Mouse (Mus musculus) c-Kit-positive CD71-negative TER-119-negative erythroid progenitor cells, embryonic 14.5 days (primary cell): ENCODE measurements around the gene Ntf3.

Experiments used
- DNase-seq: peaks from one replicate; pipeline ENCODE4 v3.0.0-alpha.2; 2013; ENCODE audit warnings: low read depth

Ntf3 gene

GRCm38 (mm10) chr6:126106051-126106797, 60.5 kb downstream of the Ntf3 start:
- DNase-seq: no peak

GRCm38 (mm10) chr6:126105083-126105740, 61.5 kb downstream of the Ntf3 start:
- no peak for DNase-seq

GRCm38 (mm10) chr6:126102571-126102970, 64.1 kb downstream of the Ntf3 start:
- DNase-seq: no peak

- no peak for DNase-seq
Measured at GRCm38 (mm10) chr6:126102007-126102406, 64.7 kb downstream of the Ntf3 start.

GRCm38 (mm10) chr6:126100579-126100978, 66.1 kb downstream of the Ntf3 start:
- no peak for DNase-seq

GRCm38 (mm10) chr6:126097471-126097870, 69.2 kb downstream of the Ntf3 start:
- DNase-seq: no peak

GRCm38 (mm10) chr6:126096085-126096484, 70.6 kb downstream of the Ntf3 start:
- DNase-seq: no peak

- DNase-seq: no peak
Measured at GRCm38 (mm10) chr6:126095041-126095440, 71.7 kb downstream of the Ntf3 start.

- DNase-seq: no peak
Measured at GRCm38 (mm10) chr6:126092026-126092425, 74.7 kb downstream of the Ntf3 start.

- DNase-seq: no peak
Measured at GRCm38 (mm10) chr6:126090063-126090462, 76.6 kb downstream of the Ntf3 start.

GRCm38 (mm10) chr6:126088489-126089265, 78.0 kb downstream of the Ntf3 start:
- no peak for DNase-seq

- no peak for DNase-seq
Measured at GRCm38 (mm10) chr6:126086321-126086950, 80.3 kb downstream of the Ntf3 start.

GRCm38 (mm10) chr6:126080531-126080930, 86.2 kb downstream of the Ntf3 start:
- no peak for DNase-seq

- no peak for DNase-seq
Measured at GRCm38 (mm10) chr6:126057706-126058105, 109.0 kb downstream of the Ntf3 start.

GRCm38 (mm10) chr6:126053136-126053535, 113.6 kb downstream of the Ntf3 start:
- no peak for DNase-seq
